Mouse (Mus musculus) ovary, adult 2 months (tissue): Measurements from ENCODE around the gene Myb. TPM values are rescaled to one million over a fixed set of nuclear protein-coding genes. Genes with fewer than 3 reads are reported as not detected.

ENCODE experiments used
- polyA plus RNA-seq: library from polyadenylated mRNA; depleted of rRNA; stranded (reverse); fragments of >200 nt; gene quantifications from 2 replicates; pipeline ENCODE4 v1.2.3, GENCODE M21; 2012; rRNA removed

Myb gene
- polyA plus RNA-seq, result 2.6 and 2.7 TPM in 2 replicates

GRCm38 (mm10) chr10:21160537-21161358, at the start of gene Myb:
Gene Myb (minus strand): TSS chr10:21160984.

Other genes with a start within 250 kb of the Myb start
- gene Ahi1, start 208.4 kb downstream of the Myb start, polyA plus RNA-seq, result 3.6 TPM in 2 replicates
- 8.3 and 11.5 TPM in 2 replicates for gene Hbs1l, start 135.0 kb upstream of the Myb start, polyA plus RNA-seq
- gene Aldh8a1, start 216.3 kb upstream of the Myb start, polyA plus RNA-seq, result 0.10 TPM in 1 of 2 replicates, not detected in the other